Mouse (Mus musculus) gastrocnemius, adult 8-10 months (tissue): ENCODE measurements around the gene Dnajb11. TPM values are rescaled to one million over a fixed set of nuclear protein-coding genes. Genes with fewer than 3 reads are reported as not detected.

Experiments used
- DNase-seq, 2 experiments: peaks; one replicate each; pipeline ENCODE4 v3.0.0; 2022; ENCODE audit warnings: low spot score in 2 of 2
- total RNA-seq, 4 experiments: library from RNA; stranded (reverse); gene quantifications; 2 replicates each; pipeline ENCODE4 v1.2.4; 2022

The Dnajb11 gene
- total RNA-seq, 4 experiments from 2014 or later, result 35.9 to 41.6 (median 37.0) TPM

DNA sequence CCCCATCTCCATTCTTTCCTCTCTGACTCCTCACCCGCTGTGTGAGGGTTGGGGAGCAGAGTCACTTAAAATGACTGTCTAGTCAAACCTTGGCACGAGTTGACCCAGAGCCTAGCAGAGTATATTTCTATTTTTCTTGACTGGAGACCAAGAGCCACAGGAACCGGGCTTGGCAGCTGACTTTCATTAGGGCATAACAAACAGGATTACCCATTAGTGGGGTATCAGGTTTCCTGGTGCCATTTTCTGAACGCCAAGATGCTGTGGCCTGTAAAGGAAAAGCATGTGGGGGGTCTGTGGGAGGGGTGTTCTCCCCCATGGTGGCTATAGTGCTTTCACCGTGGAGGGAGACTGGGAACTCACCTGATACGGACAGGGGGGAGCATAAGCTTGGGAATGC lies 23.3 kb downstream of the Dnajb11 start:
- no peak for DNase-seq

DNA sequence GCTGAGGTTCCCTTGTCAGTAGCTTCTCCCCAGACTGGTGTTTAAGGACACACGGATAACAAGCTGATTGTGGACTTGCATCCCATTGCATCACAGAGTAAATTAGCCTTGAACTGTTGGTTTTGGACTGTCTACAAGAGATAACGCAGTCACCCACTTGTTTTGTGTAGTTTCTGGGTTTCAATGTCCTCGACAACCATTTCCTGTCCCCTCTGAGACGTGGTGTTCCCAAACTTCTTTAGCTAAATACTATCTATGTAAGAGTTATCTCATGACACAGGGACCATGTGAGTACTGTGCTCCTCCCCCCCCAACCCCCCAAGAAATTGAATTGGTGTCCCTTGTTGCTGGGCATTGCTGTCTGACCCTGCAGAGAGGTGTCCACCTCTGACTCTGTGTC lies 23.8 kb downstream of the Dnajb11 start:
- DNase-seq, result no peak

DNA sequence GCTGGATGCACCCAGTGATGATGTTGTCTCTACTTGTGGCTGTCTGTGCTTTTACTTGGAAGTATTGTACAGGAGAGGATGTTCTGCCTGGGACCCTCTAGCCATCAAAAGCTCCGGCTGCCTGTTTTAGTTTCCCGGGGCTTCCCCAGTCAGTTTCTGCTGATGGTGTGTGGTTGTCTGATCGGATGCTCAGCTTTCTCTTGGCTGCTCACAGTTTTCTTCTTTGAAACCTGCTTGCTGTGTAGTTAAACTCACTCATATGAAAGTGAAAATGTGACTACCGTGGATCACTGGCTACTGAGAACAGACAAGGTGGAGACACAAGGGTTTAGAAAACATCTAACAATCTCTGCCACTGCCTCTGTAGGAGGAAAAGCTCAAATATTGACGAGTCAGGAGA lies 25.8 kb downstream of the Dnajb11 start:
- DNase-seq, result no peak

DNA sequence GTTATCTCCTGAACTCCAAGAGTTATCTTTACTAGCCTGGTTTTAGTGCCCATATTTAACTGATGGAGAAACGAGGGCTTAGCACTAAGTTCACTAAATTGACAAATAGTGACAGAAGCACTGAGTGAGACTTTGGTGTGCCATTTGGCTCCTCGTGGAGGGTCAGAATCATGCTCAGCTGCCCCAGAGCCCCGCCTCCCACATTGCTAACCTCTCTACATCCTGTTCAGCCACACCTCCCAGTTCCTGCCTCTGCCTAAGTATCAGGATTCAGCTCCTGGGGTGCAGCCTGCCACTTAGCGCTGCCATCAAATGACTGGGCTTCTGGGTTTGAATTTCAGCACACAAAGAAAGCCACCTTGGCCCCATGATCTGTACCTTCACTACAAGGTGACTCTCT lies 27.7 kb downstream of the Dnajb11 start:
- DNase-seq, result no peak

DNA sequence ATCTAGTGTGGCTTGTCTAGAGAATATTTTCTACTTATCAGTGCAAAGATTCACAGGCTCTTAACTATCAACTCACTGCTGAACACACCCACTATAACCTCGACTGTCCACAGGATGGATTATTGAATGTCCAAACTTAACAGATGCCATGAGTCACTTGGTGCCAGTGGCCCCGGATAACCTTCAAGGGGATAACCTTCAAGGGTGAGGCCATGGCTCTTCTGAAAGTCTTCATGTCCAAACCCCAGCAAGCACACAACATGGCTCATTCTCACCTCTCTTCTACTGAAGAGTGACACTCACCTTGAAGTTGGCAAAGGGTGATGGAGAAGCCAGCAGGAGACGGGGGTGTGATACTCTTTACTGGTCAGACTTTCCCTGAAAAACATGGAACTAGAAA lies 29.1 kb downstream of the Dnajb11 start:
- DNase-seq, result no peak

DNA sequence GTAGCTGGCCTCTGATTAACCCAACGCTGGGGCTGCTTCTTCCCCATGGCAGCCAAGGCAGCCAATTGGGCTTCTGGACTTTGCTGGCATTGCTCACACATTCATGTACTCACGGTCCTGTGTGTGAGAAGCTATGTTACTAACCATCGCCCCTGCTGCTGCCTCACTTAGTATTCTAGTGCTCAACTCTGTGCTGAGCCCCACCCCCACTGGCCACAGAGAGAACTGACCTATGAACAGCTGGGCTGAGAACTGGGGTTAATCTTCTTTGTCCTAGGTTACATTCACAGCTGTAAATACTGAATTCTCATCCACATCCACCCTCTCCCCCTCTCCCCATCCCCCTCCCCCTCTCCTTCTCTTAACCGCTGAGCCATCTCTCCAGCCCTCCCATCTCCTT lies 31.2 kb downstream of the Dnajb11 start:
- DNase-seq, result no peak

DNA sequence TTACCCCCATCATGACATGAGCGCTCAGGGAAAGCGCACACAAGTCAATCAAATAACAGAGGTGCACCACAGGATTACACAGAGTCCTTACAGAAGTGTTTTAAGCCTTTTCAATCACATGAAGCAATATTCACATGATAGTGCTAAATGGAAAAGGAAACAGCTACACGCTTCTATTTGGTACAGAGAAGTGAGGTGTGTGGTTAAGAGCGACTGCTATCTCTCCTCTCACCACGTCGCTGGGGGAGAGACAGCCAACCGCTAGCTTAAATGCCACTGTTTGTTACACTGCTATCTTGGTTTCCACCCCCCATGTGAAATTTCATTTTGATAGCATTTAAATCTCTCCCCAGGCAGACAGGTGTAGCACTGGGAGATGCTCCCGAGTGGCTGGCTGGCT lies 32.1 kb downstream of the Dnajb11 start:
- no peak for DNase-seq

DNA sequence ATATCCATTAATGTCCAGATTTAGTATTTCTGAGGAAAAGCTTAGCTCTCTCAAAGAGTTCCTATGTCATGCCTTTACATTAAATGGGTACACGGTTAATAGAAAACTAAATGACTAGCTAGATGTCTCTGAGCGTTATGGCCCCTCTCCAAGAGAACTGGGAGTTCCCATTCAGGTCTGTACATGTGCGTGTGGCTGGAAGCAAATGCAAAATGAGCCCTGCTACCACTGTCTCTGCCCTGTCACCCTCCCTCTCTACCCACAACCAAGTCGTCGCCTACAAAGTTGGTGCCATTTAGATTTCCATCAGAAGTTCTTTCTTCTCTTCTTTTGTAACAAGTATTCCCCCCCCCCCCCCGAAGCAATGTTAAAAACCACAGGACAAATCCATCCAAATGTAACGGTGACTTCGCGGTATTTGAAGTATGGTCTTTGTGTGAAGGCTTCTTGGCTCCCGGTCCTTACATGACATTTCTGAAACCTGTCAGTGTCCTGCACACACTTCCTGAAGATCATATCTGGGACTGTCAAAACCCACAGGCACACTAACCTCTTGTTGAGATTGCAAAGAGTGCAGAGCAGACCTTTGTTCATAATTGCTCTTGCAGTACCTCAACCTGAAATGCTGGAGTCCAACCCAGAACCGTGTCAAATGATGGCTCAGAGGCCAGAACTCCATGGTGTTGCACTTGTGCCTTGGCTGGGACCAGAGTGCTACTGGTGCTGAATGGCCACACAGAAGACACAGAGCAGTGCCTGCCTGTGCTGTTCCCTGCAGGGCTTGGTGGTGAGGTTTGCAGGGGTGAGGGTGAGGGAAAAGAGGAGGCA lies 33.3 kb downstream of the Dnajb11 start, which contains the start of gene Ahsg:
Gene Ahsg (plus strand): TSS at position 595 of the 828 bp plus-strand sequence.
- DNase-seq, result no peak

DNA sequence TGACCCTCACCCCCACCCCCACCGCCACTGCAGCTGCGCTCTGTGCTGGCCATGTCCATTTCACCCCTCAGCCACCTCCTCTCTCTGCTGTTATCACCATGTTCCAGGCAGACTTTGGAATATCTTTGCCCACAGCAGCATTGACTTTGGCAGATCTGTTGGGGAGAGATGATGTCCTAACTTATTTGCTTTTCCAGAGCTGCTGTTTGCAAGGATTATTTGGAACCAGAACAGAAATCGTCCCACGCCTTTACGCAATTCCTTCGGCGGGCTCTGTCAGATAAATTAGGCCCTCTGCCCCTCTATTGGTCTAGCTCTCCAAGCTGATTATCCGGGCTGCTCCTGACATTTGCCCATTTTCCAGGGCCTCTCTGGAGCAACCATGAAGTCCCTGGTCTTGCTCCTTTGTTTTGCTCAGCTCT lies 34.1 kb downstream of the Dnajb11 start:
- no peak for DNase-seq

DNA sequence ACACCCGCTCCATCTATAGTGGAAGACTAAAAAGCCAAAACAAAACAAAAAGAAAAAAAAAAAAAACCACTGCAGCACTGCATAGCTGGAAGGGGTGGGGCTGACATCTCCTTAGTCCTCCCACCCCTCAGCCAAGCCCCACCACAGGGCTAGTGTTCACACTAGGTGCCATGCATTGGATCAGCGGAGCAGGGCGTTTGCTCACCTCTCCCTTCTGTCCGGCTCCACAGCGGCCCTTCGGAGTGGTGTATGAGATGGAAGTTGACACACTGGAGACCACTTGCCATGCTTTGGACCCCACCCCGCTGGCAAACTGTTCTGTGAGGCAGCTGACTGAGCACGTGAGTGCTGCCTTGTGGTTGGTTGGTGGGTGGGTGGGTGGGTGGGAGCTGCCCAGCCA lies 36.5 kb downstream of the Dnajb11 start:
- DNase-seq, result no peak

DNA sequence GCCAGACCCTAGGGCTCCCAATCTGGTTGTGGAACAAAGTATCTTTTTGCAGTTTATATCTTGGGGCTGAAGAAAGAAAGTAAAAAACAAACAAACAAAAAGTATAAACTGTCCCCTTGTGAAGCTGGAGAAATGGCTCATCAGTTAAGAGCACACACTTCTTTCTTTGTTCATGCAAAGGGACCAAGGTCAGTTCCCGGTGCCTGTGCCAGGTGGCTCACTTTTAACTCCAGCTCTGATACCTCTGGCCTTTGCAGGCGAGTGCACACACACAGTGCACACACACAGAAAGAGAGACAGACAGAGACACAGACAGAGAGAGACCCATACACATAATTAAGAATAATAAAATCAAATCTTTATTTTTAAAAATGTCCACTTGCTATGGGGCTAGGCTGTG lies 39.0 kb downstream of the Dnajb11 start:
- no peak for DNase-seq

DNA sequence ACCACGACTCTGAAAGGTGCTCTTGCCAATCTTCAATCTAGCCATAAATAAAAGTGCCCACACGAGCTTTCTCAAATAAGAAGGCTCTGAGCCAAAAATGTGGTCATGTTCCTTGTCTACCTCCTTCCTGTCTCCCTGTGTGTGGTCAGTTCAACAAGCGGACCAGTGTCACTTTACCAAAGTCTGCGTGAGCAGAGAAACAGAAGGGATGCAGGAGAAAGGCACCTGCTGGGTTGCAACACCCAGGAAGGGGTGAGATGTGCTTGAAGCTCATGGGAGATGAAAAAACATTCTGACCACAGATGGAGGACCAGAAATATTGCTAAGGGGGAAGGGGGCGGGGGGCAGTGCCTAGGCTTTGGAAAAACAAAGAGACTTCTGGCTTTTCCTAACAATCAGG lies 41.7 kb downstream of the Dnajb11 start:
- no peak for DNase-seq

DNA sequence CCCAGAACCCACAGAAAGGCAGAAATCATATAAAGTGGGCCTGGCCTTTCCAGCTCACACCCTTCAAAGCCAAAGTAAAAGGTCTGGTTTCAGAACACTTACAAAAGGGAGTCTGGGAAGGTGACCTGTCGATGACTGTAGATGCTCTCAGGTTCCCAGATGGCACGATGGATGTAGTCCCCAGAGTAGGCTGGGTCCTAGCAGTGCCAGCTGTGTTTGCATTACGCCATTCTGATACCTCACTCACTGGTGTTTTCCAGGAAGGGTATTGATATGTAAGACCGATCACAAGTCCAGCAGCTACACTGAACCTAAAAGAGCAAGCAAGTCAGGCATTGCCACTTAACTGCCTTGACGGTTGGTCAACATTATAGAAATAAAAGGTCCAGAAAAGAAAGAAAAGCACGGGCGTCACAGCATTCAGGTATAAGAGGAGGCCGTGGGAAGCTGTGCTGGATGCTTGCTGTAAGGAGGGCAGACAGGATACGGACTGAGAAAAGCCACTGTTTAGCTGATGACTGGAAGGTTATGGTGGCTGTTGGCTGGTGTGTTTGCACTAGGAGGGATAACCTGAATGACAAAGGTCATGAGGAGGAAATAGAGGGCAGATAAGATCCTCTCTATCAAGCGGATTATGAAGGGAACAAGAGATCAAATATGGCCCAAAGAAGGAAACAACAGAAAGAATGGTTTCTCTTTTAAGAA lies 42.4 kb downstream of the Dnajb11 start:
- DNase-seq, result no peak

DNA sequence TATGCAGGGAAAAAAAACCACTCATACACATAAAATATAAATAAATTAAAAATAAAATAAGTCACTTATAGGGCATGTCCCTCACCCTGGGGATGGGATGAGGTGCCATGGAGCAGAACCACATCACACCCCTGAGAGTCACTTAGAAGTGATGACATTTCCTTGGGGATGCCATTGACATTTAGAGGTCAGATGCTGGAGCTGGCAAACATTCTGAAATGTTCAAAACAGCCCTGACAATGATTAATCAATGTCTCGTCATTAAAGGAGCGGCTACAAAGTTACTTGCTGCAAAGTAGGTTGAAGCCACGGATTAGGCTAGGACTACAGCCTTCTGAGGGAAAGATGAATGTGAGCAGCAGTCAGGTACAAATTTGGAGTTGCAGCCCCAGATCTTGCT lies 43.7 kb downstream of the Dnajb11 start:
- no peak for DNase-seq

DNA sequence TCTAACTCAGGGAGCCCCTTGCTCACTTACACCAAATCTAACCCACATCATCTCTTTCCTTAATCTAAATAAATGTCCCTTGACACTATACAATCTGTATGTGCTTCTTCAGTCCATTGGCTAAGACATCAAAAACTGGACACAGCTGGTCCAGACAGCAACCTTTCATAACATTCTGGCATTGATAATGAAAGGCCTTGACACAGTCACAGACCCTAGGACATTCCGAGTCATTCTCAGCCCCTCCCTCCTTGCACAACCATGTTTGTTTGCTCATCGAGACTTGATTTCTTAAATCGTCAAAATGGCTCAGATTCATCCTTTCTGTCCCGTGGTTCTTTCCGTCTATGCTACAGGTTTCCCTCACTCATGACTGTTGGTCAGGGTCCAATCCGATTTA lies 51.6 kb downstream of the Dnajb11 start:
- DNase-seq, result no peak

DNA sequence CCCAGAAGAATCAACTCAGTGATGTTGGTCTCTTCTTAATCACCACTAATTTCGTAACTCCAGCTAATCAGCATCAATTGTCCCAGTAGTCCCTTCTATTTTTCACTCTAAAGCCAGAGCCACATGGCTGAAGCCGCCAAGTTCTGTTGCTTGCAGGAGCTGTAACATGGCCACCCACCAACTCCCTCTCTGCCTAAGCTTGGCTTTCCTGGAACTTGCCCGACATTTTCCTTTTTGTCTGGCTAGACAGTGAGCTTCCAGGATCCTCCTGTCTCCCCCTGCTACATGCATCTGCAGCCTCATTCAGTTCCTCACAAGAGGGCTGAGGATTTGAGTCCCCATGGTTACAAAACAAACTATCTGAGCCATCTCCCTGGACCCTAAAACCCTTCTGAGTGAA lies 54.3 kb downstream of the Dnajb11 start:
- no peak for DNase-seq

DNA sequence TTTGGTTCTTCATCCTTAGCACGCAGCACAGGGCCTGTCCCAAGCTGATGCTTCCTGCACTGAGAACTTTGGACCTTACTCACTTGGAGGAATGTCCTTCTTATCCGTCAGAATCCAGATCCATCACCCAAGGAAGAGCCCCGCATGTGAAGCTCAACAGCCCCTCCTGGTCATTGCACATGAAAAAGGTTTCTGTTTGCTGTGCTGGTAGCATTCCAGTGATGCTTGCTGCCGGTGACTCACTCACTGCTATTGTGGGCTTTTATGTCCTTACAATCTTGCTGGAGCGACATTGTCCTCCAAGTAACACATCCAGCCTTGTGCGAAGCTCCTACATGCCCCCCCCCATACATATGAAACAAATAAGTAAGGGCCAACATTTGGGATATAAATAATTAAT lies 55.2 kb downstream of the Dnajb11 start:
- DNase-seq, result no peak

DNA sequence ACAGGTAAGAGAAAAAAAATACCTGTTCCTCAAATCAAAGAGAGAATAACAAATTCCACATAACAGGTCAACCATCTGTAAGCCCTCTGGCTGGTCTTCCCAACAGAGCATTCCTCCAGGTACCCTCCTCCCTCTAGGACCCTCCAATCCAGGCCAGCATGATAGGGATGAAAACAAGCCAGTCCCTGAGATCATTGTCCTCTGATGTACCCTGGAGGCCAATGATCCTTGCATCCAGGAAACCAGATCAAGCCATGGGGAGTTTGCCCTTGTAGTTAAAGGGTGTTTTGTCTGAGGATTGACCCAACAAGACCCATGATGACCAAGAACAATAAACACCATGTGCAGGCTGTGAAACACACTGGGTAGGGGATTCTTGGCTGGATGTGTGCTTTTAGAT lies 56.6 kb downstream of the Dnajb11 start:
- DNase-seq, result no peak

DNA sequence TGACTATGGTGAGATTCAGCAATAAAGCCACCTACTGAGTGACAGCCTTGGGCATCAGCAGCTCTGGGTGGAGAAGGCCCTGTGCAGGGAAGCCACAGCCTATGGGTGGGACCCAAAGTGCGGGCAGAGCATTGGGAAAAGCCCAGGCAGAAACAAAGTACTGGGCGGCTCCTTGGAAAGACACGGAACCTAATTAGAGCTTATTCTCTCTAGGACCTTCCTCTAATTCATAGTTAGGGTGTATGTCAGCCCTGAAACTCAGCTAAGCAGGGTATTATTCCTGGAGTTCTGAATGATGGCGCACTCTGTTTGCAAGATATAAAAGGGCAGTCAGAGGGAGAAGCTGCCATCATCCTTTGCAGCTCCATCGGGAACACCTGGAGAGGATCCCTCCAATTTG lies 60.4 kb downstream of the Dnajb11 start, which contains the start of gene Fetub:
Gene Fetub (plus strand): TSS at position 301 of the 400 bp plus-strand sequence.
- no peak for DNase-seq

DNA sequence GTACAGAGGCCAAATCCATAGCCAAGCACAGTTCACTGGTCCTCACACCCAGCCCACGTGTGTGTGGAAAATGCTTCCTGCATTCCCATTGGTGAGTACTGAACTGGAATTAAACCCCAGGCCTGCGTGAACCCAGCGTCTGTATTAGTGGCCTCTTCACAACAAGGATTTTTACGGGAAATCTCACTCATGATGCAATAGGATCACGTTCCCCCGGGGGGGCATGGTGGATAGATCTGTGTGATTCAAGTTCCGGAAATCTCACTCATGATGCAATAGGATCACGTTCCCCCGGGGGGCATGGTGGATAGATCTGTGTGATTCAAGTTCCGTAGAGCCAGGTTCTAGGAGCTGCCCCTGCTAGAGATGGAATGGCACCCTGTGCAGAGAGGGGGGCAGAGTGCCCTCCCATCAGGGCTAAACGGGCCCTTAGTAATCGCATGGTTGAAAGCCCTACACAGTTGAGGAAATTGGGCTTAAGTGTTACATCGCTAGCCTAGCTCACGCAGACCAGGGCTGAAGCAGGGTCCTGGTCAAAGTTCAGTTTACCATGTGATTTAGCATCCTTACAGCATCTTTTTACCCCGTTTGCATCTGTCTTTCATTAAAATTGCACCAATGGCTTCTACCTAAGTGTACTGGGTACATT lies 61.1 kb downstream of the Dnajb11 start:
- DNase-seq, result no peak

DNA sequence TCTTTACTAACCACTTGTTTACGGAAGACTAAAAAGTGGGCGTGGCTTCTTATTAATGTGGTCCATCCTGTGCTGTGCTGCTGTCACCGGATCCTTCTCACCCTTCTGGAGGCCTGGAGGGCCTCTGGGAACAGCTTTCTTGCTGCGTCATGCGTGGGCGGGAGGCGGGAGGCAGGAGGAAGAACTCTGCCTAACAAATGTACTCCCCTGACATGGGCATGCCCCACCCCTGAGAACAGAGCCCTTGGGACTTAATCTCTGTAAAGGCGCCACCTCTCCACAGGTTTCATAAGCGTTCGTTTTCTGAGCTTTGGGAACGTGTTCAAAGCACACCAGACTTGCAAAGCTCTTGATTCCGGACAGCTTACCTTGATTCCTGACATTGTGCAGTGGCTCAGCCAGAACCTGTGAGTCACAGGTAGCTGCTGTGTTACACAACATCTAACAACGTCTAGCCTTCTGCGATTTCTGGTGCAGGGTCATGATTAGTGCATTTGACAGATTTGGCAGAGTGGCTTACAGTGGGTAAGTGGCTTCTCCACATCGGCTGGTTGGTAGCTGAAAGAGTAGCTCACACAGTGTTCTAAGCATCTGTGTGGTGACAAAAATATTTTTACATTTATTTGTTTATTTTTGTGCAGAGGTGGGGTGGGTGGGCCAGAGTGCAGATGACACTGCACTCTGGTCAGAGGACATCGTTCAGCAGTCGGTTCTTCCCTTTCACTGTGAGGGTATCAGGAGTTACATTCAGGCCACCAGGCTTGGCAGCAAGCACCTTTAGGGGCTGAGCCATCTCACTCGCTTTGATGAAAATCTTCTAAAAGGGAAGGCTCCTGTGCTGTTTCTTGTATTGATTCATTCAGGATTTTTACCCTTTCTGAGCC lies 62.6 kb downstream of the Dnajb11 start:
- no peak for DNase-seq
